13 mouse cellular contexts compared by ENCODE assay signal in genomic region chr11:118430291-118430885, GRCm38 (mm10). TPM values are rescaled to one million over a fixed set of nuclear protein-coding genes. Genes with fewer than 3 reads are reported as not detected.
A peak's percentile ranks its signal among the peaks of the same experiment; 100 is the strongest.
DNase-seq lines count a peak whose midpoint lies in the region; ATAC-seq and TF ChIP-seq lines count a peak whose summit lies in the region.
"Had no signal": no experiment of that assay in that cellular context is flagged by ENCODE, and none has a peak within 500 bp of the region (broad histone marks: within the 10 kb centered on the region; RNA-seq: fewer than 3 reads in every experiment).

No protein-coding gene starts in this region.

- TF ChIP-seq EP300 in heart, postnatal 0 days (IDR thresholded peaks at IDR 0.05; ENCODE audit: low read depth), result no peak

- H3K4me3 ChIP-seq in heart, postnatal 0 days (ENCODE audit: low read depth, low read length), result no peak overlapping the region
- no peak overlapping the region for H3K4me3 ChIP-seq in neural tube, embryonic 13.5 days
- no peak overlapping the region for H3K4me3 ChIP-seq in embryonic facial prominence, embryonic 14.5 days (ENCODE audit: low read depth, low read length)
- H3K4me3 ChIP-seq in stomach, embryonic 16.5 days (replicated peaks; ENCODE audit: low read length), result no peak overlapping the region
- H3K4me3 ChIP-seq: forebrain, embryonic 15.5 days; megakaryocyte, embryonic 14.5 days; neural tube, embryonic 12.5 days had no signal

- H3K4me1 ChIP-seq in heart, postnatal 0 days (ENCODE audit: control insufficient read depth, insufficient read depth), result peaks cover 18% of the 10 kb centered on the region; the same call in 1 of the 2 replicates
- H3K4me1 ChIP-seq in neural tube, embryonic 13.5 days (replicated peaks), result peaks cover 62% of the 10 kb centered on the region
- peaks cover 65% of the 10 kb centered on the region for H3K4me1 ChIP-seq in embryonic facial prominence, embryonic 14.5 days (ENCODE audit: control insufficient read depth, insufficient read depth, low read length)
- peaks cover 60% of the 10 kb centered on the region for H3K4me1 ChIP-seq in stomach, embryonic 16.5 days (ENCODE audit: control insufficient read depth, insufficient read depth, low read length)

- H3K27ac ChIP-seq in heart, postnatal 0 days (ENCODE audit: low read depth), result peak overlapping the region; percentile 77
- H3K27ac ChIP-seq in neural tube, embryonic 13.5 days (replicated peaks), result no peak overlapping the region
- no peak overlapping the region for H3K27ac ChIP-seq in embryonic facial prominence, embryonic 14.5 days (replicated peaks; ENCODE audit: low read depth, low read length)
- peak overlapping the region; percentile 36 for H3K27ac ChIP-seq in stomach, embryonic 16.5 days (ENCODE audit: low read length)
- H3K27ac ChIP-seq: forebrain, embryonic 15.5 days; neural tube, embryonic 12.5 days had no signal

- WGBS in heart, postnatal 0 days, result 34% methylated on average over 4 of the region's 4 CpGs
- WGBS in neural tube, embryonic 13.5 days, result 43% methylated on average over 4 of the region's 4 CpGs
- 11% methylated on average over 4 of the region's 4 CpGs for WGBS in embryonic facial prominence, embryonic 14.5 days
- WGBS in stomach, embryonic 16.5 days, result 10% methylated on average over 4 of the region's 4 CpGs

- 0 out of 2 replicates have a peak, but pooled peaks cover 12% of the 10 kb centered on the region for H3K27me3 ChIP-seq in heart, postnatal 0 days (ENCODE audit: control insufficient read depth, insufficient read depth, low read length)
- H3K27me3 ChIP-seq in neural tube, embryonic 13.5 days, result peaks cover 11% of the 10 kb centered on the region; the same call in 1 of the 2 replicates
- no peaks in the 10 kb centered on the region for H3K27me3 ChIP-seq in embryonic facial prominence, embryonic 14.5 days (replicated peaks; ENCODE audit: control insufficient read depth, insufficient read depth, low read length)
- no peaks in the 10 kb centered on the region for H3K27me3 ChIP-seq in stomach, embryonic 16.5 days (ENCODE audit: control insufficient read depth, insufficient read depth, low read length)
- H3K27me3 ChIP-seq: forebrain, embryonic 15.5 days had no signal

- no peak for DNase-seq in heart, postnatal 0 days (ENCODE audit: low spot score)
- DNase-seq in heart, postnatal 14 days, result no peak
- no peak for DNase-seq in neural tube, embryonic 10.5 days (ENCODE audit: extremely low spot score, low spot score)
- DNase-seq in embryonic facial prominence, embryonic 14.5 days (ENCODE audit: low spot score), result no peak
- DNase-seq in thymus, postnatal 36 days, result no peak
- DNase-seq: left cerebral cortex, postnatal 4 days had no signal

- H3K36me3 ChIP-seq in heart, postnatal 0 days (replicated peaks; ENCODE audit: control insufficient read depth, insufficient read depth, low read length), result no peaks in the 10 kb centered on the region
- no peaks in the 10 kb centered on the region for H3K36me3 ChIP-seq in neural tube, embryonic 13.5 days
- no peaks in the 10 kb centered on the region for H3K36me3 ChIP-seq in embryonic facial prominence, embryonic 14.5 days (ENCODE audit: control insufficient read depth, insufficient read depth, low read length)
- H3K36me3 ChIP-seq in stomach, embryonic 16.5 days (ENCODE audit: control insufficient read depth, insufficient read depth, low read length), result no peaks in the 10 kb centered on the region
- H3K36me3 ChIP-seq: forebrain, embryonic 15.5 days; neural tube, embryonic 12.5 days had no signal

- no peak overlapping the region for H3K9ac ChIP-seq in heart, postnatal 0 days (replicated peaks; ENCODE audit: low read depth, low read length)
- peak overlapping the region; percentile 43; the same call in 1 of the 2 replicates for H3K9ac ChIP-seq in neural tube, embryonic 13.5 days
- H3K9ac ChIP-seq in embryonic facial prominence, embryonic 14.5 days (ENCODE audit: low read depth, low read length), result 0 out of 2 replicates have a peak overlapping the region, but pooled peaks have one; percentile 45
- peak overlapping the region; percentile 46 for H3K9ac ChIP-seq in stomach, embryonic 16.5 days (ENCODE audit: low read length)
- H3K9ac ChIP-seq: forebrain, embryonic 15.5 days; neural tube, embryonic 12.5 days had no signal

- H3K4me2 ChIP-seq in heart, postnatal 0 days (ENCODE audit: low read depth, low read length), result peak overlapping the region; percentile 49
- H3K4me2 ChIP-seq in neural tube, embryonic 13.5 days, result no peak overlapping the region
- H3K4me2 ChIP-seq in embryonic facial prominence, embryonic 14.5 days (ENCODE audit: low read depth, low read length), result peak overlapping the region; percentile 64
- H3K4me2 ChIP-seq in stomach, embryonic 16.5 days (ENCODE audit: low read depth, low read length), result peak overlapping the region; percentile 63; the same call in 1 of the 2 replicates
- H3K4me2 ChIP-seq: forebrain, embryonic 15.5 days; neural tube, embryonic 12.5 days had no signal

- 0 out of 2 replicates have a peak, but pooled peaks have one; percentile 18 for ATAC-seq in heart, postnatal 0 days (ENCODE audit: insufficient read depth, low read depth)
- no peak for ATAC-seq in neural tube, embryonic 13.5 days (ENCODE audit: low read depth)
- no peak for ATAC-seq in embryonic facial prominence, embryonic 14.5 days (ENCODE audit: low read depth)
- ATAC-seq in stomach, embryonic 16.5 days (ENCODE audit: insufficient read depth, low FRiP score), result 0 out of 2 replicates have a peak, but pooled peaks have one; percentile 5
- ATAC-seq: forebrain, embryonic 15.5 days had no signal

- TF ChIP-seq CTCF in heart, postnatal 0 days (IDR thresholded peaks at IDR 0.05; ENCODE audit: low read depth), result no peak

- intact Hi-C loops in heart, postnatal 14 days (cut with DNase I), result no loop called here

- H3K9me3 ChIP-seq in heart, postnatal 0 days (replicated peaks; ENCODE audit: control insufficient read depth, low read length), result no peaks in the 10 kb centered on the region
- no peaks in the 10 kb centered on the region for H3K9me3 ChIP-seq in neural tube, embryonic 13.5 days
- H3K9me3 ChIP-seq in embryonic facial prominence, embryonic 14.5 days (ENCODE audit: control insufficient read depth, low read length), result no peaks in the 10 kb centered on the region
- no peaks in the 10 kb centered on the region for H3K9me3 ChIP-seq in stomach, embryonic 16.5 days (replicated peaks; ENCODE audit: control insufficient read depth, low read length)
- H3K9me3 ChIP-seq: forebrain, embryonic 15.5 days; megakaryocyte, embryonic 14.5 days; neural tube, embryonic 12.5 days had no signal

RNA-seq across cellular contexts. Expression of gene C1qtnf1, which starts 2.4 kb away (rescaled TPM):
- total RNA-seq in heart, postnatal 0 days (2014; rRNA removed; ENCODE audit: low replicate concordance), result 5.8 and 12.6 TPM in 2 replicates
- polyA plus RNA-seq in heart, postnatal 0 days (2015; fragmentation: Nextera tagmentation; extraction: Ambion mirVana), result 7.8 and 8.3 TPM in 2 replicates
- 10 to 100 TPM; 33.7 to 39.7 TPM for total RNA-seq in heart, postnatal 14 days (2021)
- 4.4 and 4.8 TPM in 2 replicates for polyA plus RNA-seq in neural tube, embryonic 13.5 days (2015; fragmentation: Nextera tagmentation; extraction: Ambion mirVana)
- 14.3 and 15.9 TPM in 2 replicates for polyA plus RNA-seq in embryonic facial prominence, embryonic 14.5 days (2014; fragmentation: Nextera tagmentation; extraction: Ambion mirVana)
- polyA plus RNA-seq in stomach, embryonic 16.5 days (2015; fragmentation: Nextera tagmentation; extraction: Ambion mirVana), result 9.5 and 10.4 TPM in 2 replicates
- total RNA-seq: common myeloid progenitor, adult 5-6 weeks; hematopoietic stem cell, adult 5-6 weeks had no signal

RNA-seq across cellular contexts. Expression of gene Cant1, which starts 11.5 kb away (rescaled TPM):
- total RNA-seq in heart, postnatal 0 days (2014; rRNA removed; ENCODE audit: low replicate concordance), result 28.3 and 35.5 TPM in 2 replicates
- 10.4 and 12.6 TPM in 2 replicates for polyA plus RNA-seq in heart, postnatal 0 days (2015; fragmentation: Nextera tagmentation; extraction: Ambion mirVana)
- total RNA-seq in heart, postnatal 14 days (2021), result 10 to 100 TPM; 17.9 to 20.9 TPM
- 25.7 and 28.2 TPM in 2 replicates for polyA plus RNA-seq in neural tube, embryonic 13.5 days (2015; fragmentation: Nextera tagmentation; extraction: Ambion mirVana)
- 30.8 and 30.9 TPM in 2 replicates for polyA plus RNA-seq in embryonic facial prominence, embryonic 14.5 days (2014; fragmentation: Nextera tagmentation; extraction: Ambion mirVana)
- 22.5 and 24.3 TPM in 2 replicates for polyA plus RNA-seq in stomach, embryonic 16.5 days (2015; fragmentation: Nextera tagmentation; extraction: Ambion mirVana)

RNA-seq across cellular contexts. Expression of gene Lgals3bp, which starts 28.5 kb away (rescaled TPM):
- total RNA-seq in heart, postnatal 0 days (2014; rRNA removed; ENCODE audit: low replicate concordance), result 77.9 and 83.1 TPM in 2 replicates
- polyA plus RNA-seq in heart, postnatal 0 days (2015; fragmentation: Nextera tagmentation; extraction: Ambion mirVana), result 27.6 and 28.6 TPM in 2 replicates
- total RNA-seq in heart, postnatal 14 days (2021), result 10 to 100 TPM; 21.2 to 24.1 TPM
- polyA plus RNA-seq in neural tube, embryonic 13.5 days (2015; fragmentation: Nextera tagmentation; extraction: Ambion mirVana), result 2.7 and 4.2 TPM in 2 replicates
- 11.8 and 14.2 TPM in 2 replicates for polyA plus RNA-seq in embryonic facial prominence, embryonic 14.5 days (2014; fragmentation: Nextera tagmentation; extraction: Ambion mirVana)
- polyA plus RNA-seq in stomach, embryonic 16.5 days (2015; fragmentation: Nextera tagmentation; extraction: Ambion mirVana), result 59.8 and 75.8 TPM in 2 replicates

RNA-seq across cellular contexts. Expression of gene Engase, which starts 46.2 kb away (rescaled TPM):
- 9.1 and 12.0 TPM in 2 replicates for total RNA-seq in heart, postnatal 0 days (2014; rRNA removed; ENCODE audit: low replicate concordance)
- polyA plus RNA-seq in heart, postnatal 0 days (2015; fragmentation: Nextera tagmentation; extraction: Ambion mirVana), result 3.0 and 3.6 TPM in 2 replicates
- total RNA-seq in heart, postnatal 14 days (2021), result 1 to 10 TPM; 5.2 to 8.4 TPM
- 8.1 and 10.0 TPM in 2 replicates for polyA plus RNA-seq in neural tube, embryonic 13.5 days (2015; fragmentation: Nextera tagmentation; extraction: Ambion mirVana)
- 6.0 and 7.6 TPM in 2 replicates for polyA plus RNA-seq in embryonic facial prominence, embryonic 14.5 days (2014; fragmentation: Nextera tagmentation; extraction: Ambion mirVana)
- polyA plus RNA-seq in stomach, embryonic 16.5 days (2015; fragmentation: Nextera tagmentation; extraction: Ambion mirVana), result 10.0 and 11.3 TPM in 2 replicates

Comparison
In these comparisons a context has a peak if more than half of its experiments do, and no peak if none do; other contexts are left out.
1. ATAC-seq: peak in heart, postnatal 0 days (single experiment) and stomach, embryonic 16.5 days (single experiment); none in neural tube, embryonic 13.5 days (single experiment) and embryonic facial prominence, embryonic 14.5 days (single experiment).
2. H3K27ac ChIP-seq: peak in heart, postnatal 0 days (single experiment) and stomach, embryonic 16.5 days (single experiment); none in neural tube, embryonic 13.5 days (single experiment) and embryonic facial prominence, embryonic 14.5 days (single experiment).